Mouse (Mus musculus) cortical plate, adult 2 months (tissue): ENCODE data around the gene Atg9b.

Experiments used
- CTCF ChIP-seq: fragments of 200-500 bp; IDR thresholded peaks from 2 replicates; pipeline ENCODE4 v1.5.1; 2011; ENCODE audit warnings: mild to moderate bottlenecking, control low read depth, low read length; ENCODE audit not compliant: insufficient read depth; ENCODE audit errors: extremely low read depth
- POLR2A ChIP-seq: fragments of 200-500 bp; IDR thresholded peaks from 2 replicates; pipeline ENCODE4 v1.6.1; 2011; ENCODE audit warnings: mild to moderate bottlenecking, low read length, control low read depth; ENCODE audit not compliant: insufficient read depth; ENCODE audit errors: extremely low read depth

- TF ChIP-seq POLR2A, result no peak
- TF ChIP-seq CTCF, result no peak
Measured at GRCm38 (mm10) chr5:24342205-24342963, 49.6 kb downstream of the Atg9b start.
